Mouse (Mus musculus) lung, postnatal 0 days (tissue): Measurements from ENCODE around the gene Ran. TPM values are rescaled to one million over a fixed set of nuclear protein-coding genes. Genes with fewer than 3 reads are reported as not detected.
A peak's percentile ranks its signal among the peaks of the same experiment; 100 is the strongest.

Experiments used
- ATAC-seq: fragments of 200-750 bp; cut with Nextera tagmentation; 2 replicates; pipeline ENCODE4 v1.8.0; 2017; ENCODE audit warnings: moderate library complexity
- DNase-seq: peaks from one replicate; pipeline ENCODE4 v3.0.0-alpha.2; 2016; ENCODE audit warnings: low spot score
- H3K27ac ChIP-seq: fragments of 300-500 bp; sonication (generic); 2 replicates; pipeline ENCODE4 v1.5.1; 2014; ENCODE audit warnings: antibody characterized with exemption, mild to moderate bottlenecking, low read length, mixed read lengths
- H3K27me3 ChIP-seq: fragments of 300-500 bp; sonication (generic); replicated peaks from 2 replicates; pipeline ENCODE4 v1.6.1; 2014; ENCODE audit warnings: low read length, mixed read lengths; ENCODE audit not compliant: insufficient read depth
- H3K36me3 ChIP-seq: fragments of 300-500 bp; sonication (generic); 2 replicates; pipeline ENCODE4 v1.6.1; 2014; ENCODE audit warnings: low read length, mixed read lengths; ENCODE audit not compliant: insufficient read depth
- H3K4me1 ChIP-seq: fragments of 300-500 bp; sonication (generic); 2 replicates; pipeline ENCODE4 v1.6.1; 2014; ENCODE audit warnings: antibody characterized with exemption, low read depth, low read length, mixed read lengths; ENCODE audit not compliant: insufficient read depth
- H3K4me2 ChIP-seq: fragments of 300-500 bp; sonication (generic); replicated peaks from 2 replicates; pipeline ENCODE4 v1.6.1; 2014; ENCODE audit warnings: low read depth, mild to moderate bottlenecking, low read length, moderate library complexity, mixed read lengths
- H3K4me3 ChIP-seq: fragments of 300-500 bp; sonication (generic); 2 replicates; pipeline ENCODE4 v1.5.1; 2014; ENCODE audit warnings: low read depth, low read length
- H3K9ac ChIP-seq: fragments of 300-500 bp; sonication (generic); replicated peaks from 2 replicates; pipeline ENCODE4 v1.6.1; 2014; ENCODE audit warnings: low read depth, mild to moderate bottlenecking
- H3K9me3 ChIP-seq: fragments of 300-500 bp; sonication (generic); 2 replicates; pipeline ENCODE4 v1.6.1; 2016; ENCODE audit warnings: low read length, mixed read lengths
- CTCF ChIP-seq: IDR thresholded peaks from 2 replicates; pipeline ENCODE4 v1.5.1; 2016; ENCODE audit warnings: antibody characterized with exemption, mild to moderate bottlenecking
- EP300 ChIP-seq: IDR thresholded peaks from 2 replicates; pipeline ENCODE4 v1.6.1; 2016; ENCODE audit warnings: antibody characterized with exemption, mild to moderate bottlenecking, control low read depth
- WGBS: fragments of 180-500 bp; shearing (Covaris S2); extraction: QIAGEN DNeasy Blood & Tissue Kit; methylation state at CpG from one replicate; pipeline ENCODE4 v1.1.7; 2014; 5-methylcytosine and 5-hydroxymethylcytosine counted together
- polyA plus RNA-seq: library from polyadenylated mRNA; unstranded; fragments of >200 nt; fragmentation: Nextera tagmentation; extraction: Ambion mirVana; gene quantifications from 2 replicates; pipeline ENCODE4 v1.2.1, GENCODE M21; 2015

Gene Ran
- polyA plus RNA-seq, 1 experiment from 2014 or later = 126 TPM

DNA sequence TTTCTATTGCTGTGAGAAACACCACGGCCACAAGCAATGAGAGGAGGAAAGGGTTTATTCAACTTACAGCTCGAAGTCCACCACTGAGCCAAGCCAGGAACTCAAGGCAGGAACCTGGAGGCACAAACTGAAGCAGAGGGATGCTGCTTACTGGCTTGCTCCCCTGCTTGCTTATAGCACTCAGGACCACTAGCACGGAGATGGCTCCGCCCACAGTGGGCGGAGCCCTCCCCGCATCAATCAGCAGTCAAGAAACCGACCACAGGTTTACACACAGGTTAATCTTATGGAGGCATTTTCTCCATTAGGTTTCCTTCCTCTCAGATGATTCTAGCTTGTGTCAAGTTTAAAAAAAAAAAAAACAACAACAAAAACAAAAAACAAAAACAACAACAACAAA lies 39.0 kb upstream of the Ran start:
- 59% methylated on average over 7 of the region's 7 CpGs for WGBS
- Histone ChIP-seq H3K27ac (no peak overlapping the region), H3K4me3 (no peak overlapping the region), H3K9ac (no peak overlapping the region), H3K4me1 (no peaks in the 10 kb centered on the region), H3K4me2 (no peak overlapping the region), H3K27me3 (no peaks in the 10 kb centered on the region), H3K36me3 (no peaks in the 10 kb centered on the region; the same call in 1 of the 2 replicates), H3K9me3 (no peaks in the 10 kb centered on the region)
- TF ChIP-seq EP300 = no peak
- TF ChIP-seq CTCF = no peak
- no peak for ATAC-seq
- DNase-seq = no peak

DNA sequence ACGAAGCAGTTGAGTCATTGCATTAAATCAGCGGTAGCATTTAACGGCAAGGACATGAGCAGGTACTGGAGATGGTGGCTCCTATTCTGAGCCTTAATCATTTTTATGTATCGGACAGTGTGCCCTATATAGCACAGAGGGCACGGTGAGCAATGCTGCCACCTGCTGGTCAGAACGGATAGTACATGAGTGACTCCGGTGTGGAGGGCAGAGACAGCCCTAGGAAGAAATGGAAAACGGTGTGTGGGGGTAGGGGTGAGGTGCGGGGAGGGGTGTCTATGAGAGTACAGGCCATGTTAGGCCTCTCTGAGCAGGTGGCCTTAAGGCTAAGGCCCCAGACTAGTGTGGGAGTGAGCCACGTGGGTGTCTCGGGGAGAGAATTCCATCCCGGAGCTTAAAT lies 38.3 kb upstream of the Ran start:
- peak; percentile 43 for DNase-seq
- H3K9me3 ChIP-seq = no peaks in the 10 kb centered on the region
- no peaks in the 10 kb centered on the region for H3K4me1 ChIP-seq
- peak; percentile 67 for ATAC-seq
- no peak for TF ChIP-seq EP300
- TF ChIP-seq CTCF = peak; percentile 88
- H3K27me3 ChIP-seq = no peaks in the 10 kb centered on the region
- no peak overlapping the region for H3K9ac ChIP-seq
- WGBS = 25% methylated on average over 12 of the region's 12 CpGs
- H3K4me2 ChIP-seq = no peak overlapping the region
- peaks cover 6% of the 10 kb centered on the region; the same call in 1 of the 2 replicates for H3K36me3 ChIP-seq
- H3K27ac ChIP-seq = no peak overlapping the region
- no peak overlapping the region for H3K4me3 ChIP-seq

DNA sequence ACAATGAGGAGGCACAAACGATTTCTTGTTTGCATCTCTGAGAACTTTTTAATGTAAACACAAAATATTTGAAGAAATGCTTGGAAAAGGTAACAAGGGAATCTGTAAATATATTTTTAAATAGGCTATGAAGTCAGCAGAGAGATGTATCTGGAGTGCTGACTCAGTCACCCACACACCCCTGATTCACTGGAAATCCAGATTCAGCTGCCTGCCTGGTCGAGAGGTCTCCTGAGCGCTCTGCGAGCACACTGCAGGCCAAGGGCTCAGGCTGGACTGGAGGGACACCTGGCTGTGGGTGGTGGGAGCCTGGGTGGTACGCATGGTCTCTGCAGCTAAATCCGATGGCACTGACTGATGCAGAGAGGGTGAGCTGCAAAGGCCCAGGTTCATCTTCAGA lies 35.3 kb upstream of the Ran start:
- Histone ChIP-seq H3K36me3 (peaks cover 15% of the 10 kb centered on the region; the same call in 1 of the 2 replicates), H3K4me3 (no peak overlapping the region), H3K9ac (no peak overlapping the region), H3K9me3 (no peaks in the 10 kb centered on the region), H3K27me3 (no peaks in the 10 kb centered on the region), H3K27ac (no peak overlapping the region), H3K4me2 (no peak overlapping the region), H3K4me1 (no peaks in the 10 kb centered on the region)
- DNase-seq = no peak
- WGBS = 88% methylated on average over 6 of the region's 6 CpGs
- no peak for TF ChIP-seq EP300
- TF ChIP-seq CTCF = no peak
- no peak for ATAC-seq

DNA sequence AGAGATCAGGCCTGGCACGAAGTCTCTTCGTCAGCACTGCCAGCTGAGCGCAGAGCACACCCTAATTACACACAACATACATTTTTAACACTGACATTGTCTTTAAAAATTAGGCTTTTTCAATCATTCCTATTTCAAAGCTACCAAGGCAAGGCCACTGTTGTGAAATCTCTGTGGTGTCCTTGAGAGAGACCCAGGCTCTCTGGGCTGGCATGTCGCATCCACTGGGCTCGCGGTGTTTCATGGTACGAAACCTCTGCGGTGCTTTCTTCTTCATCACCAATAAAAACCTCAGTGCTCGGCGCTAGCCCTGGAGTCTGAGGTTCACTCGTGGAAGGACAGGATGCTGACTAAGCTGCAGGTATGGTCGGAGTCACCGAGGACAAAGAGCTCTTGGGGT lies 33.9 kb upstream of the Ran start:
- DNase-seq = no peak
- Histone ChIP-seq H3K36me3 (peaks cover 21% of the 10 kb centered on the region; the same call in 1 of the 2 replicates), H3K9ac (no peak overlapping the region), H3K27ac (no peak overlapping the region), H3K27me3 (no peaks in the 10 kb centered on the region), H3K4me3 (no peak overlapping the region), H3K4me2 (no peak overlapping the region), H3K9me3 (no peaks in the 10 kb centered on the region), H3K4me1 (no peaks in the 10 kb centered on the region)
- TF ChIP-seq CTCF (no peak), EP300 (no peak)
- 89% methylated on average over 13 of the region's 13 CpGs for WGBS
- ATAC-seq = no peak

DNA sequence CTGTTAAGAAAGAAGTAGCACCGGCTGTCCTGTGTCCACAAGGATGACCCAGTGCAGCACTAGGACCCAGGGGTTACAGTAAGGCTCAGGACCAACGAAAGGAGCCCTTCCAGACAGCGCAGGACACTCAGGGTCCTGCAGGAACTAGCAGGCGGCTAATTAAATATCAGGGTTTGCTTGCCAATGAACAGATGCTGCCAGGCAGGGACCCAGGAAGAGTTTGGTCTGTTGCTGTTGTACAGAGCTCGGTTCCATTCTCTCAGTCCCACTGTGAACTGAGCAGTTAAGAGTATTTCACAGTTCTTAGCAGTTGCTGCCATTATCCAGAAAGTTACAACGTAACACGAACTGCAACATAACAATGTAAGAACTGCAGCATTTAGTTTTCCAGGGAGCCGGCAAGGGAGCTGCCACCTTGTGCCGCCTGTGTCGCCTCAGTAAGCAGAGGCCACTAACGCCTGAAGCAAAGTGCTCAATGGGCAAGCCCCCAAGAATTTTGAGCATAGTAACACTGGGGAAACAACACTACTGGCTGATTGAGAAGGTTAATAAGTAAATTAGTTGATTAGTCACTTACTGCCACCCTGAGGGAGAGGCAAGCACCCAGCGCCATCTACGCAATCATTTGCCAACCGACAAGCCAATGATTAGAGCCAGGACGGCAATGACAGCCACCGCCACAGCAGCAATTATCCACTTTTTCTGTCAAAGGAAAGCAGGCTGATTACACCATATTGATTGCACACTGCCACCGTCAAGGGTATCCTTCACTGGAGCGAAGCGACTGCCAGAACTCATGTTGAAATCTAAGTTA lies 32.5 kb upstream of the Ran start:
- no peak for DNase-seq
- Histone ChIP-seq H3K27me3 (no peaks in the 10 kb centered on the region), H3K9ac (no peak overlapping the region), H3K27ac (no peak overlapping the region), H3K9me3 (no peaks in the 10 kb centered on the region), H3K4me1 (no peaks in the 10 kb centered on the region), H3K36me3 (peaks cover 25% of the 10 kb centered on the region), H3K4me2 (no peak overlapping the region), H3K4me3 (no peak overlapping the region)
- no peak for TF ChIP-seq EP300
- no peak for TF ChIP-seq CTCF
- WGBS = 86% methylated on average over 19 of the region's 19 CpGs
- ATAC-seq = no peak

DNA sequence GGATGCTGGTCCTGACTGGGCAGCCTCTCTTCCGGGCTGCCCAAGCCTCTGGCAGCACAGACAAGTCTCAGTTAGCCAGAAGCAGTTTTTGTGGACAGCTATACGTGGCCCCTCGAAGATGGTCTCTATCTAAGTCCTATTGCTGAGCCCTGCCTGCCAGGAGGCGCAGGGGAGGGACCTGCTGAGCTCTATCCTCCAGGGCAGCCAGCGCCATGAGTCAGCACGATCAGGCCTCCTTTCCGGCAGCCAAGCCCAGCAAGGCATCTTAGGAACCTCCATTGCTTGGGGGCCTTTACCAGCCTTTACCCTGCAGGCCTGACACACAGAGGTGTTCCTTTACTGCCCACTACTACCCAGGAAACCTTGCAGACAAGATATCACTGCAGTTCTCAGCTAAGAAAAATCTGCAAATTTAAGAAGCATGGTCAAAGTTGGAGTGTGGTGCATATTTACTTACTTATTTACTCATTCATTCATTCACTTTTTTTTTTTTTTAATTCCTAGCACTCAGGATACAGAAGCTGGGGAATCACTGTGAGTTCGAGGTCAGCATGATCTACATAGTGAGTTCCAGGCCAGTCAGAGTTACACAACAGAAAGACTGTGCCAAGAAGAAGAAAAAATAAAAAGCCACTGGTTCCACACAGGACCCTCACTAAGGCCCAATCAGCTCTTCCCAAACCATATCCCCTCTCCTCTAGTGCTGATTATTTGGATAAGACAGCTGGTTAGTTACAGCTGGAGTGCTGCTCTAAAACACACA lies 19.0 kb upstream of the Ran start:
- no peak overlapping the region for H3K4me2 ChIP-seq
- H3K36me3 ChIP-seq = no peaks in the 10 kb centered on the region
- ATAC-seq (no peak; the same call in 1 of the 2 replicates), DNase-seq (no peak)
- no peaks in the 10 kb centered on the region for H3K9me3 ChIP-seq
- 65% methylated on average over 8 of the region's 8 CpGs for WGBS
- H3K27ac ChIP-seq = no peak overlapping the region
- peaks cover 6% of the 10 kb centered on the region; the same call in 1 of the 2 replicates for H3K4me1 ChIP-seq
- H3K27me3 ChIP-seq = no peaks in the 10 kb centered on the region
- no peak overlapping the region for H3K4me3 ChIP-seq
- H3K9ac ChIP-seq = no peak overlapping the region; the same call in 1 of the 2 replicates
- TF ChIP-seq EP300 = no peak
- TF ChIP-seq CTCF = no peak
